Mouse (Mus musculus) limb, embryonic 14.5 days (tissue): ENCODE measurements at regions not wholly inside any gene's neighbourhood (a gene's known extent, or its start where the extent isn't known, plus 50 kb on each side); places are given as distances from the start of the nearest gene placed in this dataset.

ENCODE experiments used
- ATAC-seq: fragments of 200-750 bp; cut with Nextera tagmentation; 2 replicates; pipeline ENCODE4 v1.8.0; 2017; ENCODE audit warnings: low read depth, moderate number of reproducible peaks, moderate TSS enrichment; ENCODE audit not compliant: low FRiP score
- DNase-seq: peaks from one replicate; pipeline ENCODE4 v3.0.0-alpha.2; 2015; ENCODE audit warnings: low spot score
- H3K27ac ChIP-seq: fragments of 300-500 bp; sonication (generic); replicated peaks from 2 replicates; pipeline ENCODE4 v1.5.1; 2014; ENCODE audit warnings: low read depth, mild to moderate bottlenecking, low read length, moderate library complexity, mixed read lengths
- H3K27me3 ChIP-seq: fragments of 300-500 bp; sonication (generic); 2 replicates; pipeline ENCODE4 v1.6.1; 2014; ENCODE audit warnings: low read length, mixed read lengths; ENCODE audit not compliant: control insufficient read depth, insufficient read depth
- H3K36me3 ChIP-seq: fragments of 300-500 bp; sonication (generic); 2 replicates; pipeline ENCODE4 v1.6.1; 2014; ENCODE audit warnings: mild to moderate bottlenecking, low read length, moderate library complexity, mixed read lengths; ENCODE audit not compliant: control insufficient read depth, insufficient read depth
- H3K4me1 ChIP-seq: fragments of 300-500 bp; sonication (generic); 2 replicates; pipeline ENCODE4 v1.6.1; 2014; ENCODE audit warnings: antibody characterized with exemption, low read length, mixed read lengths; ENCODE audit not compliant: control insufficient read depth, insufficient read depth
- H3K4me2 ChIP-seq: fragments of 300-500 bp; sonication (generic); replicated peaks from 2 replicates; pipeline ENCODE4 v1.6.1; 2014; ENCODE audit warnings: low read depth, mild to moderate bottlenecking, low read length, moderate library complexity; ENCODE audit not compliant: severe bottlenecking
- H3K4me3 ChIP-seq: fragments of 300-500 bp; sonication (generic); replicated peaks from 2 replicates; pipeline ENCODE4 v1.5.1; 2014; ENCODE audit warnings: low read length
- H3K9ac ChIP-seq: fragments of 300-500 bp; sonication (generic); 2 replicates; pipeline ENCODE4 v1.6.1; 2014; ENCODE audit warnings: mild to moderate bottlenecking, low read depth, low read length, moderate library complexity; ENCODE audit not compliant: severe bottlenecking
- H3K9me3 ChIP-seq: fragments of 300-500 bp; sonication (generic); 2 replicates; pipeline ENCODE4 v1.6.1; 2016; ENCODE audit warnings: low read length; ENCODE audit not compliant: control insufficient read depth
- POLR2A ChIP-seq: fragments of 200-500 bp; IDR thresholded peaks from 2 replicates; pipeline ENCODE4 v1.8.0; 2012; ENCODE audit warnings: inconsistent platforms, mild to moderate bottlenecking, moderate library complexity, borderline replicate concordance; ENCODE audit not compliant: insufficient read depth, insufficient read length; ENCODE audit errors: extremely low read depth
- WGBS: fragments of 180-500 bp; shearing (Covaris S2); extraction: QIAGEN DNeasy Blood & Tissue Kit; methylation state at CpG from one replicate; pipeline ENCODE4 v1.1.7; 2014; 5-methylcytosine and 5-hydroxymethylcytosine counted together

DNA sequence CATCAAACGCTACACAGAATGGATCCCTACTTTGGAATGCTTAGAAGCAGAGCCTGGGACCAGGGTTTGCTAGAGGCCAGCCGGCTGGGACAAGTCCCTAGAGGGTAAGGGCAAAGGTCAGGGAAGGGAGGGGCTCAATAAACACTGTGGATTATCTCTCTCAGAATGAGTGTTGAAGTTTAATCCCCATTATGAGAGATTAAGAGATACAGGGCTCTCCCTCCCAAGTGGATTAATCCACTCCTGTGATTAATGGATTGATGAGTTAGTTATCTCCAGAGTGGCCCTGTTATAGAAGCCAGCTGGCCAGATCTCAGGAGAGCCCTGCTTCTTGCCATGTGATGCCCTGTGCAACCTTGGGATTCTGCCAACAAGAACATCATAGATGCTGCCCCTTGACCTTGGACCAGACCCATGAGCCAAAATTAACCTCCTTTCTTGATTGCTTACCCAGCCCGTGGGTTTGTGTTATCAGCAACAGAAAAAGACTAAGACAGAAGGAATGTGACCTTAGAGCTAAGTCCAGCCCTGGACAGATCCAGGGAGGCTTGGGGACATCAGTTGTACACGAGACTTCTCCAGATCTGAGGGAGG is 119.6 kb upstream of the Slc22a12 start:
- no peak overlapping the region for H3K4me2 ChIP-seq
- no peak overlapping the region for H3K9ac ChIP-seq
- TF ChIP-seq POLR2A = no peak
- H3K36me3 ChIP-seq = no peaks in the 10 kb centered on the region
- no peaks in the 10 kb centered on the region for H3K4me1 ChIP-seq
- H3K9me3 ChIP-seq = no peaks in the 10 kb centered on the region
- no peak for DNase-seq
- no peaks in the 10 kb centered on the region for H3K27me3 ChIP-seq
- ATAC-seq = no peak
- WGBS = 40% methylated on average over 4 of the region's 4 CpGs
- H3K4me3 ChIP-seq = no peak overlapping the region
- H3K27ac ChIP-seq = no peak overlapping the region

DNA sequence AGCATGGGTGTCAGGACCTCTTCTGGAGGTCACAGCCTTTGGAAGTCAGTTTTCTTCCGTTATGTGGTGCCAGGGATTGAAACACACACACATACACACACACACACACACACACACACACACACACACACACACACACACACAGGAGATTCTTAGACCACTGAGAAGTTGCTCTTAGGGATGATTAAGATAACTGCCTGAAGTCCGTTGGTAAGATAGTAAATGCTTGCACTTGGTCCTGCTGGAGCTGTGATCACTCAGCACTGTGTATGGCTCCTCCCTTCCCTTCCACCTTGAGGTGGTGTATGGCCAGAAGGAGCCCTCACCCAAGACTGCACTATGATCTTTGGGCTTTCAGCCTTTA is 118.7 kb upstream of the Slc22a12 start:
- H3K9ac ChIP-seq = no peak overlapping the region
- H3K27me3 ChIP-seq = no peaks in the 10 kb centered on the region
- ATAC-seq = no peak
- H3K9me3 ChIP-seq = no peaks in the 10 kb centered on the region
- H3K4me1 ChIP-seq = no peaks in the 10 kb centered on the region
- no peak overlapping the region for H3K4me3 ChIP-seq
- DNase-seq = no peak
- H3K27ac ChIP-seq = no peak overlapping the region
- H3K4me2 ChIP-seq = no peak overlapping the region
- no peak for TF ChIP-seq POLR2A
- 27% methylated on average over 2 of the region's 2 CpGs for WGBS
- H3K36me3 ChIP-seq = no peaks in the 10 kb centered on the region

DNA sequence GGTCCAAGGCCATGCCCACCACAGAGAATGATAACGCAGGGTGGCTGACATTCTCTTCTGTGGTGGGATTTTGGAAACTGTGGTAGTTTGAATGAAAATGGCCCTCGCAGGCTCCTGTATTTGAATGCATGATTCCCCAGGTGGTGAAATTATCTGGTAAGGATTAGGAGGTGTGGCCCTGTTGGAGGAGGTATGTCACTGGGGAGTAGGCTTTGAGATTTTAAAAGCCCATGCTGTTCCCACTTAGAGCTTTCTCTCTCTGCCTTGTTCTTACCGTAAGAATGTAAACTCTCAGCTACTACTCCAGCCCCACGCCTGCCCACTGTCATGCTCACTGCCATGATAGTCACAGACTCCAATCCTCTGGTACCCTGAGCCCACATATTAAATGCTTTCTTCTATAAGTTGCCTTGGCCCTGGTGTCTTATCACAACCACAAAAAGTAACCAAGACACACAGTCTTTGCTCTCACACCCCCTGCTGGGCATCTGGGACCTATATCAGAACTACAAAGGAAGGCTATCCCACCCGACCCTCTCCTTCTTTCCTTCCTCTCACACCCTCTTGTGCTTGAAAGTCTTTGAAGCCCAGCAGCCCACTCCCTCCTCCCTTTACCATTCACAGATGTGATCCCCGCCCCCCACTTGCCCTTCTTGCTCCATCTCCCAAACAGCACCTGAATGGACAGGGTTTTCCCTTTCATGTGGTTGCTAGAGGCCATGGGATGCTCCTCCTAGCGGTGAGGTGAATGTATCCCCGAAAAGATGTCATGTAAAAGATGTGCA is 118.1 kb upstream of the Slc22a12 start:
- ATAC-seq (no peak), DNase-seq (no peak)
- Histone ChIP-seq H3K27me3 (no peaks in the 10 kb centered on the region), H3K4me1 (no peaks in the 10 kb centered on the region), H3K27ac (no peak overlapping the region), H3K9ac (no peak overlapping the region), H3K4me2 (no peak overlapping the region), H3K4me3 (no peak overlapping the region), H3K9me3 (no peaks in the 10 kb centered on the region), H3K36me3 (no peaks in the 10 kb centered on the region)
- 23% methylated on average over 8 of the region's 8 CpGs for WGBS
- no peak for TF ChIP-seq POLR2A

DNA sequence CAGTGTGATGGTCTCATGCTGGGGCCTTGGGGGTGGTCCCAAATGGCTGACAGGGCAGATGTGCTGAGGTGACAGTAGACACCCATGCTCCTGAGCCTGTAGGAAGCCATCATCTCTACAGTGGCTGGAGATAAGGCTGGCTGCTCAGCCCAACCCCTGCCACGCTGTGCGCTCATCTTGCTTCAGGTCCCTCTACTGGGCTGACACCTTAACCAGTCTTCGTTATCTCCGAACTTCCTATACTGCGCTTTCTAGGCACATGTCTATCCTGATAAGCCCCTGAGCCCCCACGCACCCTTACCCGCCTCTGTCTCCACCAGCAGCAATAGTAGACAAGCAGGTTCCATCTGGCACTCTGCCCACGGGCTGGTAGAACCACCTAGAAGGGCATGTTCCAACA is 117.3 kb upstream of the Slc22a12 start:
- H3K4me1 ChIP-seq = no peaks in the 10 kb centered on the region
- no peaks in the 10 kb centered on the region for H3K9me3 ChIP-seq
- H3K4me3 ChIP-seq = no peak overlapping the region
- no peaks in the 10 kb centered on the region for H3K36me3 ChIP-seq
- no peak overlapping the region for H3K27ac ChIP-seq
- WGBS = 88% methylated on average over 8 of the region's 8 CpGs
- H3K27me3 ChIP-seq = no peaks in the 10 kb centered on the region
- TF ChIP-seq POLR2A = no peak
- H3K9ac ChIP-seq = no peak overlapping the region
- H3K4me2 ChIP-seq = no peak overlapping the region
- no peak for DNase-seq
- no peak for ATAC-seq

DNA sequence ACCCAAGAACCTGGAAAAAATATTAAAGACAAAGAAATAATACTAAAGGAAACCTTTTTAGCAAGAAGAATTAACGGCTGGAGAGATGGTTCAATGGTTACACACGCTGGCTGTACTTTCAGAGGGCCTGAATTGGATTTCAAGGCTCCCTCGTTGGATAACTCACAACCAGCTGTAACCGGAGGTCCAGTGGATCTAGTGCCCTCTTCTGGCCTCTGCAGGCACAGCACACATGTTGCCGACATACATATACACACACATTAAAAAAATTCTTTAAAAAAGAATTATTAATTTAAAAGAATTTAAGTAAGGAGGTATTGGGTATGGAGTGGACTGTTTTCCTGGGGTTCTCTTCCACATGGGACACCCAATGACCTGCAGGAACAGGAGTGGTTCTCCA is 111.7 kb upstream of the Slc22a12 start:
- Histone ChIP-seq H3K9ac (no peak overlapping the region), H3K4me2 (no peak overlapping the region), H3K27ac (no peak overlapping the region), H3K36me3 (no peaks in the 10 kb centered on the region), H3K27me3 (no peaks in the 10 kb centered on the region), H3K4me3 (no peak overlapping the region), H3K4me1 (no peaks in the 10 kb centered on the region), H3K9me3 (no peaks in the 10 kb centered on the region)
- TF ChIP-seq POLR2A = no peak
- ATAC-seq (no peak), DNase-seq (no peak)
- WGBS = 87% methylated on average over 5 of the region's 5 CpGs
